Mouse (Mus musculus) liver, embryonic 13.5 days (tissue): ENCODE data around the gene Ror2. TPM values are rescaled to one million over a fixed set of nuclear protein-coding genes. Genes with fewer than 3 reads are reported as not detected.

Experiments used
- ATAC-seq: fragments of 200-750 bp; cut with Nextera tagmentation; 2 replicates; pipeline ENCODE4 v1.8.0; 2017; ENCODE audit warnings: low read depth, mild to moderate bottlenecking, moderate number of reproducible peaks, moderate library complexity
- DNase-seq: peaks from one replicate; pipeline ENCODE4 v3.0.0; 2022
- H3K27ac ChIP-seq: fragments of 300-500 bp; sonication (generic); 2 replicates; pipeline ENCODE4 v1.5.1; 2015; ENCODE audit warnings: moderate library complexity, mild to moderate bottlenecking, inconsistent platforms
- H3K27me3 ChIP-seq: fragments of 300-500 bp; sonication (generic); 2 replicates; pipeline ENCODE4 v1.6.1; 2015; ENCODE audit warnings: mild to moderate bottlenecking, inconsistent platforms
- H3K36me3 ChIP-seq: fragments of 300-500 bp; sonication (generic); 2 replicates; pipeline ENCODE4 v1.6.1; 2015; ENCODE audit warnings: mild to moderate bottlenecking, inconsistent platforms
- H3K4me1 ChIP-seq: fragments of 300-500 bp; sonication (generic); replicated peaks from 2 replicates; pipeline ENCODE4 v1.6.1; 2015; ENCODE audit warnings: inconsistent platforms
- H3K4me2 ChIP-seq: fragments of 300-500 bp; sonication (generic); 2 replicates; pipeline ENCODE4 v1.6.1; 2015; ENCODE audit warnings: inconsistent platforms, mild to moderate bottlenecking, moderate library complexity
- H3K4me3 ChIP-seq: fragments of 300-500 bp; sonication (generic); replicated peaks from 2 replicates; pipeline ENCODE4 v1.5.1; 2015; ENCODE audit warnings: mild to moderate bottlenecking, inconsistent platforms
- H3K9ac ChIP-seq: fragments of 300-500 bp; sonication (generic); 2 replicates; pipeline ENCODE4 v1.6.1; 2015; ENCODE audit warnings: mild to moderate bottlenecking, inconsistent platforms
- H3K9me3 ChIP-seq: fragments of 300-500 bp; sonication (generic); replicated peaks from 2 replicates; pipeline ENCODE4 v1.6.1; 2016; ENCODE audit warnings: inconsistent platforms
- WGBS: fragments of 180-500 bp; shearing (Covaris S2); methylation state at CpG from one replicate; pipeline ENCODE4 v1.1.7; 2015; ENCODE audit not compliant: insufficient replicate concordance; 5-methylcytosine and 5-hydroxymethylcytosine counted together
- polyA plus RNA-seq: library from polyadenylated mRNA; unstranded; fragments of >200 nt; fragmentation: Nextera tagmentation; extraction: Ambion mirVana; gene quantifications from 2 replicates; pipeline ENCODE4 v1.2.1, GENCODE M21; 2015

Ror2 gene
- polyA plus RNA-seq, 1 experiment from 2014 or later = 0.25 TPM

DNA sequence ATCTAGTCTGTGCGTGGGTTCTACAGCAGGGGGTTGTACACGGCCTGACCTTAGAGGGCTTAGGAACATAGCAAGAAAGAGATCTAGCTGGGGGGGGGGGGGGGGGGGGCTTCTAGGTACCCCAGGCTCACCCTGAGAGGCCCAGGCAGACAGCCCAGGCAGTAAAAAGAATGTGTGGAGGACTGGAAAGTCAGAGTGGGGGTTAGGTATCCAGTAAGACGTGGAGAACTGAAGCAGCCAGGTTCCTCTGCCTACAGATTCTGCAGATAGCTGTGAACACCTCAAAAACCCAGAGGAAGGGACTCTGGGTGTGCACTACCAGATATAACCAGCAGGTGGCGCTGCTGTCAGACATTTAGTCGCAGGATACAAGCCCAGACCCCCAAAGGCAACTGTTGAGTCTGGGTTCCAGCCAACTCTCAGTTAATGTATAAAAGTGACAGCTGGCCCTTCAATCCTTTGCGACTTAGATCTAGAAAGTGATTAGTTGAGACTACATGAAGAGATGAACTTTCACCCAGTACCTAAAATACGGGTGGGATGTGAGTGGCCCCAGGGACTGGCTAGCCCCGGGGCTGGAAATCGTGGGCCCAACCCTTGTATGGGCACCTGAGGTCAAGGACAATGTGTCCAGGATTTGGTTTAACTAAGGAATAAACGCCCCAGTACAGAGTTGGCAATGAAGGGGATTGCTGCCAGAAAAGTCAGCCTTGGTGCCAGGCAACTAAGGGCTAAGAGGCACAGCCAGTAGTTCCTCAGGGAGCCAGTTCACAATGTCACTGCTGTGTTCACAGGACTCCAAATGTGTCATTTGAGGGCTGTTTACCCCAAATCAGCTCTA, 166.1 kb downstream of the Ror2 start:
- no peaks in the 10 kb centered on the region for H3K27me3 ChIP-seq
- no peak overlapping the region for H3K4me3 ChIP-seq
- WGBS = 26% methylated on average over 10 of the region's 10 CpGs
- H3K4me1 ChIP-seq = no peaks in the 10 kb centered on the region
- ATAC-seq (no peak), DNase-seq (peak; percentile 27)
- H3K9ac ChIP-seq = no peak overlapping the region
- H3K27ac ChIP-seq = no peak overlapping the region
- no peaks in the 10 kb centered on the region for H3K36me3 ChIP-seq
- no peak overlapping the region for H3K4me2 ChIP-seq
- H3K9me3 ChIP-seq = no peaks in the 10 kb centered on the region

DNA sequence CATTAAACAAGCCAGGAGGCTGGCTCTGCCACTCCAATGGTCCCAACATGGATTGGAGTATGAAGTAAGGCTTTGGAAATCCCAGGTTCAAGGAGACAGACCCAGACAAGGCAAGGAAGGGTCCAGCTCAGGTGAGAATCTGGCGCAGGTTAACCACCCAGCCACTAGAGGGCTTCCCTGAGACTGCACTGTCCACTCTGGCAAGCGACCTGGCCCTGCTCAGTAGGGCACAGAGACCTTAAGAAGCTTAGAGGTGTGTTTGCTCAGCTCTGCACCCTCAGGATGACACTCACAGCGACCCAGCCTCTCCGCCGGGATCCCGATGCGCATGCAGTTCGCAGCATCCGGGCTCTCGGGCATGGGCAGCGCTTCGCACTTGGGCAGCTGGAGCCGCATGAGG, 167.5 kb downstream of the Ror2 start:
- Histone ChIP-seq H3K36me3 (no peaks in the 10 kb centered on the region), H3K27me3 (no peaks in the 10 kb centered on the region), H3K4me2 (no peak overlapping the region), H3K4me1 (no peaks in the 10 kb centered on the region), H3K9ac (no peak overlapping the region), H3K4me3 (no peak overlapping the region), H3K9me3 (no peaks in the 10 kb centered on the region), H3K27ac (no peak overlapping the region)
- ATAC-seq (no peak), DNase-seq (no peak)
- 69% methylated on average over 13 of the region's 13 CpGs for WGBS

DNA sequence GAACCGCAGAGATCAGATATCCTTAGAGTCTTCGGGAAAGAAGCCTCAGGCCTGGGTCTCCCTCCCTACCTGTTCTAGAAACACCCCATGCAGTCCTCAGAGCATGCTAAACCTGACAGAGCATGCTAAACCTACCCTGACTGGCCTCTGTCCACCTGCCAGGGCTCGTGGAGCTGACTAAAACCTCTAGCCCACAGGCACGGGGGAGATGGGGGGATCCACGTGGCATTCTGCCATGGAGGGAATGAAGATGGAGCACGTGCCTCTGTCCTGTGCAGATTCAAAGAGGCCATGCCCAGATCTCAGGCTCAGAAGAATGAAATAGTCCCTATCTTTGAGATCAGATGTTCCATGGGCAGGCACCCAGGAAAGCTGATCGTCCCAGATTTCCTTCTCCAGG, 168.0 kb downstream of the Ror2 start:
- no peak overlapping the region for H3K27ac ChIP-seq
- 64% methylated on average over 7 of the region's 7 CpGs for WGBS

DNA sequence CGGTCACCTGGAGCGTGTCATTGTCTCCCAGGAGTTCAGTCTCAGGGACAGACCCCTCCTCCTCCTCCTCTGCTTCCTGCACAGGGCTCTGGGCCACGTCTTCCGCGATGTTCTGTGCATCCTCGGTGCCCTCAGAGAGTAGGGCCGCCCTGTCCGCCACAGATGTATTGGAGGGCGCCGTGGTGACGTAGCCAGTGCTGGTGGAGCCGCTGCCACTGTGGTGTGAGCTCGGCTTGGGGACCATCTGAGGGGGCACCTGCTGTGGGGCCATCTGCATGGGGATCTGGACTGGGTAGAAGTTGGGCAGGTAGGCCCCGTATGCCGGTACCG, 175.7 kb downstream of the Ror2 start:
- Histone ChIP-seq H3K4me1 (peaks cover 3% of the 10 kb centered on the region; the same call in 1 of the 2 replicates), H3K4me3 (no peak overlapping the region), H3K4me2 (no peak overlapping the region), H3K9me3 (no peaks in the 10 kb centered on the region), H3K9ac (no peak overlapping the region), H3K27me3 (no peaks in the 10 kb centered on the region), H3K36me3 (no peaks in the 10 kb centered on the region), H3K27ac (no peak overlapping the region)
- DNase-seq (no peak), ATAC-seq (no peak)
- 74% methylated on average over 16 of the region's 16 CpGs for WGBS

More for the DNA sequence above, 168.0 kb downstream of the Ror2 start:
- ATAC-seq (no peak), DNase-seq (no peak)
- Histone ChIP-seq H3K4me2 (no peak overlapping the region), H3K9me3 (no peaks in the 10 kb centered on the region), H3K9ac (no peak overlapping the region), H3K4me1 (no peaks in the 10 kb centered on the region), H3K4me3 (no peak overlapping the region), H3K27me3 (no peaks in the 10 kb centered on the region), H3K36me3 (no peaks in the 10 kb centered on the region)

DNA sequence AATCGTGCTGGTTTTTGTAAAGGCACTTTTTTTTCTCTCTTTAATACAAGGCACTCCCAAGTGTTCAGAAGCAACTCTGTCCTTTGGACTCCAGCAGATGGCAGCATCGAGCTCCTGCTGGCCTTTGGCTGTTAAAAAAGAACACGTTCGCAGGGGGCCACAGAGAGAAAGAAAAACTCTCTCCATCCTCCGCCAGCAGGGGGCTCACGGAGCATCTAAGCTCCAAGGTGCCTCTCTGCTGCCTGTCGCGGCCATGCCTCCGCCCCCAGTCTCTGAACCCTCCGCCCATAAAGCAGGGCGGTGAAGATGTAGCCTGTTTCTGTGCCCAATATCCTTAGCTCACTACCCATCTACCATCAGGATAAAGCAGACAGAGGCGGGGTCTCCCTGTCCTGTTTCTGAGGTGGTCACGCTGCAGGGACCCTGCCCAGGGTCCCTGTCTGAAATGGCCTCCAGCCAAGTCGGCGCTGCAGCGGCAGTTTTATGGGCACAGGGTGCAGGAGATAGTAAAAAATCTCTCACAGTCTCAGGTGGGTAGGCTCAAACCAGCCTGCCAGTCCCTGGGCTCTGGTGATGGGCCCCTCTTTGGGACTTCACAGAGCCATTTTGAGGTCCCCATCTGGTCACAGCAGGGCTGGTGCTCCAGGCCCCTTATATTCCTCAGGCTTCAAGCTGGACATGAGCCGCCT, 176.2 kb downstream of the Ror2 start:
- Histone ChIP-seq H3K4me3 (no peak overlapping the region), H3K4me2 (peak overlapping the region; percentile 10; the same call in 1 of the 2 replicates), H3K9me3 (no peaks in the 10 kb centered on the region), H3K27ac (no peak overlapping the region), H3K36me3 (no peaks in the 10 kb centered on the region), H3K9ac (no peak overlapping the region), H3K27me3 (no peaks in the 10 kb centered on the region), H3K4me1 (peaks cover 3% of the 10 kb centered on the region; the same call in 1 of the 2 replicates)
- WGBS = 21% methylated on average over 17 of the region's 17 CpGs
- peak; percentile 64 for DNase-seq
- ATAC-seq = no peak

DNA sequence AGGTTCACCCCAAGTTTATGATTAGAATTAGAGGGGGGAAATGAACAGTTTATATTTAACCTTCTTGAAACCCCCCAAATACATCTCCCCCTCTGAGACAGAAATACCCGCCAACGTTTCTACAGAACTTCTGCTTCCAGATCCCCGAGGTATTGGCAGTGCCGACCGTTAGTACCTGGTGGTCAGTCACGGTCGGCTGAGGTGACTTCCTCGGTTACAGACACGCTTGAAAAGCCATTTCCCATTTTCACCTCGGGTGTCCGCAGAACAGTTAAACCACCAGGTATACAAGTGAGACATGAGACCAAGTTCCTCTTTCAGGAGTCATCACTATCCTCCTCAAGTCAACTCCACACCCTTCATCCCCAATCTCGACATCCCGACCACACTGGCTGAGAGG, 179.2 kb downstream of the Ror2 start:
- Histone ChIP-seq H3K27ac (no peak overlapping the region), H3K9me3 (no peaks in the 10 kb centered on the region), H3K4me3 (no peak overlapping the region), H3K36me3 (no peaks in the 10 kb centered on the region), H3K4me1 (peaks cover 3% of the 10 kb centered on the region; the same call in 1 of the 2 replicates), H3K27me3 (no peaks in the 10 kb centered on the region), H3K4me2 (no peak overlapping the region), H3K9ac (no peak overlapping the region)
- no peak for DNase-seq
- 48% methylated on average over 13 of the region's 13 CpGs for WGBS
- ATAC-seq = no peak

DNA sequence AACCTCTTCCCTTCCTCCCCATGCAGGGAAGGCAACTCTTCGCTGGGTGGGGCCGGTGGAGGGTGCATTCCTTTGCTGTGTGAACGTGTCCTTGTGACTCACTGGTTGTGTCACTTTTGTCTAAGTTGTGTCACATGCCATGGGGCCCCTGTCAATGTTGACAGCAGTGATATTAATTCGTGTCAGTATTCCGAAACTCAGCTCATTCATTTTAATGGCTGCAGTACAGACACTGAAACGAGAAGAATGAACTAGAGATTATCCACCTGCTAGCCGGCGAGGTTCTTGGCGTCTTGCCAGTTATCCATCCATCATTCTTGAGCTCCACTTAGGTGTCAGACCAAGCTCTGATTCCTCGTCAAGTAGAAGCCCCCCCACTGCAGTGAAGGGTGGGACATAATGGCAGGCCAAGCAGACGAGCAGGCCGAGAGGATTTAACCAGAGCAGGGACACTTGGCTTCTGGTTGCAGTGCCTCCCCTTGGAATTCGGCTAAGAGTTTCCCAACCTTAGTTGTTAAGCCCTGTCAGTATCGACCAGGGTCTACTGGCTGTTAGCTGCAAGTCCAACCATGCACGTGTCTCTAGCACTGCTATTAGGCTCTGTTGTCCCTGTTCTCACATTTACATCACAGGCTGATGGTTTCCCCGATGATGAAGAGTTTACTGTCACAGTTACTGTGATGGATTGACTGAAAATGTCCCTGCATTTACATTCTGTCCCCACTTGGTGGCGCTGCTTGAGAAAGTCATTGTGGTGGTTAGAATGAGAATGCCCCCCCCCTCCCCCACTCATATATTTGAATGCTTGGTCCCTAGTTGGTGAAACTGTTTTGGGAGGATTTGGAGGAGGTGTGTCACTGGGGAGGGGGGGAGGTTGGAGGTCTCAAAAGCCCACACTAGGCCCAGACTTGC, 185.9 kb downstream of the Ror2 start:
- ATAC-seq = no peak
- H3K4me2 ChIP-seq = no peak overlapping the region

DNA sequence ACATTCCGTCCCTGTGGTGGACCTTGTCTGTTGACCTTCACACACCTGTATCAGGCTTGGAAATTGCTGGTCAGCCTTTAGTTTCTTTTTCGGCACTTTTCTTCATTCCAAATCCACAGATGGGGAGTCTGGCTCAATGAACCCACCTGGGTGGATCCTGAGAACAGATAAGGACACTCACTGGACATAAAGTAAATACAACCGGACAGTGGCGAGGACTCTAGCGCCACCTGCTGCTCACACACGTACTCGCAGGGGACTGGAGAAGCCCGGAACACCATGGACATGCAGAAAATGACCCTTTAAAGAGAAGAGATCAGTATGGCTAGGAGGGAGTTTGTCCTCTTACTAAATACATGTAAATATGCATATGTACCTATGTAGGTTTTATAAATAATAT, 189.3 kb downstream of the Ror2 start:
- ATAC-seq = no peak
- H3K27ac ChIP-seq = no peak overlapping the region
- WGBS = 17% methylated on average over 8 of the region's 8 CpGs
- H3K27me3 ChIP-seq = no peaks in the 10 kb centered on the region
- no peak for DNase-seq
- H3K9ac ChIP-seq = no peak overlapping the region
- no peak overlapping the region for H3K4me2 ChIP-seq
- H3K4me3 ChIP-seq = no peak overlapping the region
- no peaks in the 10 kb centered on the region for H3K36me3 ChIP-seq
- H3K9me3 ChIP-seq = no peaks in the 10 kb centered on the region
- H3K4me1 ChIP-seq = no peaks in the 10 kb centered on the region

More for the DNA sequence above, 185.9 kb downstream of the Ror2 start:
- no peak overlapping the region for H3K9ac ChIP-seq
- no peak overlapping the region for H3K27ac ChIP-seq
- H3K36me3 ChIP-seq = no peaks in the 10 kb centered on the region
- no peaks in the 10 kb centered on the region for H3K4me1 ChIP-seq
- H3K9me3 ChIP-seq = no peaks in the 10 kb centered on the region
- 51% methylated on average over 17 of the region's 17 CpGs for WGBS
- H3K27me3 ChIP-seq = no peaks in the 10 kb centered on the region
- no peak overlapping the region for H3K4me3 ChIP-seq
- no peak for DNase-seq

DNA sequence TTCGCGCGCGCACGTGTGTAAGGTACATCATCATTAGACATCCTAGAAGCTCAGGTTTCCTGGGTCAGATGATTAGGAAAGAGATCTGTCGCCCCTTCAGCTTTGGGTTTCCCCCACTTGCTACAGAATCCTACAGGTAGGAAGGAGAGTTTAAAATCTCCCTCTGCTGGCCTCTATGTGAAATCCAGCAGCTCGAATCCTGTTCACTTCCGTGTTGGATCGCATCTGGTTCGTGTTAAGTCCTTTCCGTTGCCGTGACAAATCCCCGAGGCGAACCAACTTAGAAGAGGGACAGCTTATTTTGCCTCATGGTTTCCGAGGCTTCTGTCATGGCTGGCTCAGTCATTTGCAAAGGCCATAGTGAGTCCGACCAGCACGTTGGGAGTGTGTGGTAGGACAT, 190.7 kb downstream of the Ror2 start:
- WGBS = 68% methylated on average over 17 of the region's 17 CpGs
- H3K9me3 ChIP-seq = no peaks in the 10 kb centered on the region
- no peak overlapping the region for H3K4me2 ChIP-seq
- H3K4me3 ChIP-seq = no peak overlapping the region
- no peak overlapping the region for H3K9ac ChIP-seq
- H3K27me3 ChIP-seq = no peaks in the 10 kb centered on the region
- ATAC-seq = no peak
- no peak overlapping the region for H3K27ac ChIP-seq
- no peak for DNase-seq
- no peaks in the 10 kb centered on the region for H3K36me3 ChIP-seq
- H3K4me1 ChIP-seq = no peaks in the 10 kb centered on the region

DNA sequence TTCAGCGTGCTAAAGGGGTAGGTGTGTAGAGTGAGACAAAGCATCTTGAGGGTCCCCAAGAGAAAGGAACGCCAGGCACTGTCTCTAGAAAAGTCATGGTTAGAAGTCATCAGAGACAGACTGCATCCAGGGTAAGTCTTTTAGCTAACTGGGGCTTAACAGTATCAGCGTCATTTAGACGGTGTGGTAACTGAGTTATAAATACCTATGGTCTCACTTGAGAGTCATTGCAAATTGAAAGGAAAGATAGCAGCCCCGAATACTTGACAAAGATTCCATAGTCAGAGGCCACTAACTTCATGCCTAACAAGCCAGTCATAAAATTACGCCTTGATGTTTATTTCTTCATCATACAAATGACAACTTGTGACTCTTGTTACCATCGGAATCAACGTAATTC, 191.3 kb downstream of the Ror2 start:
- DNase-seq = no peak
- H3K27me3 ChIP-seq = no peaks in the 10 kb centered on the region
- no peaks in the 10 kb centered on the region for H3K9me3 ChIP-seq
- no peak overlapping the region for H3K4me3 ChIP-seq
- H3K27ac ChIP-seq = no peak overlapping the region
- H3K4me2 ChIP-seq = no peak overlapping the region
- WGBS = 71% methylated on average over 8 of the region's 8 CpGs
- H3K9ac ChIP-seq = no peak overlapping the region
- no peaks in the 10 kb centered on the region for H3K36me3 ChIP-seq
- ATAC-seq = no peak
- no peaks in the 10 kb centered on the region for H3K4me1 ChIP-seq

DNA sequence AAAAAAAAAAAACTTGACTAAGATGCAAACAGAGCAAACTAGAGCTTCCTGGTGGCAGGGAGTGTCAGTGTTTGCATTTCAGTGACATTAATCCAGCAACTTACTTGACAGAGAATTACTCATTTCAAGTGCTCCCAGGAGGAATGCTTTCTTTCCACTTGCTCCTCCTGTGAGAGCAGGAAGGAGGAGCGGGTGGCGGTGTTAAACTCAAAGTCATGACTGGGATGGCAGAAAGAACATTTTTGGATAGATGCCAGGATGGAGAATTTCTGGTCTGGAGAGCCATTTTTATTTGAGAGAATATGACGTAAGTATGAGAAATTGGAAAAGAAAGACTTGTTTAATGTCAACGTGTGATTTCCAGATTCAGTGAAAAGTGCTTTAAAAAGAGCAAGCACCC, 192.5 kb downstream of the Ror2 start:
- DNase-seq (no peak), ATAC-seq (no peak)
- Histone ChIP-seq H3K4me2 (no peak overlapping the region), H3K27me3 (no peaks in the 10 kb centered on the region), H3K9me3 (no peaks in the 10 kb centered on the region), H3K9ac (no peak overlapping the region), H3K27ac (no peak overlapping the region), H3K4me1 (no peaks in the 10 kb centered on the region), H3K36me3 (no peaks in the 10 kb centered on the region), H3K4me3 (no peak overlapping the region)
- 73% methylated on average over 4 of the region's 4 CpGs for WGBS
